Mouse (Mus musculus): Measurements from ENCODE around the gene Pdlim4. TPM values are rescaled to one million over a fixed set of nuclear protein-coding genes. Genes with fewer than 3 reads are reported as not detected.

The Pdlim4 gene
- polyA plus RNA-seq, 1 experiment from 2014 or later = 47.5 TPM

DNA sequence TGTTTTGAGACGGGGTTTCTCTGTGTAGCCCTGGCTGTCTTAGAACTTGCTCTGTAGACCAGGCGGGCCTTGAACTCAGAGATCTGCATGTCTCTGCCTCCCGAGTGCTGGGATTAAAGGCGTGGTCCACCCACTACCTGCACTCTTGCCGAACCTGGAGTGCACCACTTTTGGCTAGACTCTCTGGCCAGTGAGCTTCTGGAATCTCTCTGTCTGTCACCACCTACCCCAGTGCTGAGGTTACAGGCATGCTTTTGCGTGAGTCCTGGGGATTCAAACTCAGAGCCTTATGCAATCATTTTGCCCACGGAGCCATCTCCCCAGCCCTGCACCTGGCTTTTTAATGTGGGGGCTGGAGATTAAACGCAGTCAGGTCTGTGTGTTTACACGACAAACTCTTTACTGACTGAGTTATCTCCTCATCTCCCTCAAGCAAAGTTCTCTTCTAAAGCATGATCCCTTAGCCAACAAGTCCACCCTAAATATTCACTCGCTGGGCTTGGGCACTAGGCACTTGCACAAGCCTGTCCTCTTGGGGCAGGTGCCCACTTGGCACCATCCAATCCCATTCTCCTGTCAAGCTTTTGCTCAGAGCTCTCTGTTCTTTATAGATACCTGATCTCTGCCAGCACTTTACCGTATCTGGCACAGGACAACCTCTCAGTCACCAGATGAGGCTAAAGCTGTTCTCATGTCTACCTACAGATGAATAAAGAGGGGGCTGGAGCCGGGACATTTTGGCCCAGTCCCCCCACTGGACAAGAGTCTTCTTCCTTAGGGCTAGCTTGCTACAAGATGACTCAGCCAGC is 3.5 kb downstream of the Pdlim4 start:
- H3K4me3 ChIP-seq (replicated peaks; ENCODE audit: low read depth, low read length) = no peak overlapping the region
- DNase-seq (ENCODE audit: low spot score) = no peak
- no peak overlapping the region for H3K27ac ChIP-seq
- no peak for ATAC-seq (replicated peaks; ENCODE audit: low FRiP score, low read depth)
- peaks cover 33% of the 10 kb centered on the region for H3K4me1 ChIP-seq (replicated peaks; ENCODE audit: insufficient read depth, low read length)
- no peak overlapping the region for H3K9ac ChIP-seq (ENCODE audit: low read depth, low read length)
- H3K27me3 ChIP-seq (ENCODE audit: insufficient read depth, low read length) = no peaks in the 10 kb centered on the region
- no peaks in the 10 kb centered on the region for H3K9me3 ChIP-seq (replicated peaks; ENCODE audit: low read length)
- H3K36me3 ChIP-seq (ENCODE audit: insufficient read depth, low read length) = no peaks in the 10 kb centered on the region
- no peak overlapping the region for H3K4me2 ChIP-seq (ENCODE audit: low read length)
- TF ChIP-seq CTCF (IDR thresholded peaks at IDR 0.05; ENCODE audit: low read depth) = no peak
- 90% methylated on average over 12 of the region's 12 CpGs for WGBS

DNA sequence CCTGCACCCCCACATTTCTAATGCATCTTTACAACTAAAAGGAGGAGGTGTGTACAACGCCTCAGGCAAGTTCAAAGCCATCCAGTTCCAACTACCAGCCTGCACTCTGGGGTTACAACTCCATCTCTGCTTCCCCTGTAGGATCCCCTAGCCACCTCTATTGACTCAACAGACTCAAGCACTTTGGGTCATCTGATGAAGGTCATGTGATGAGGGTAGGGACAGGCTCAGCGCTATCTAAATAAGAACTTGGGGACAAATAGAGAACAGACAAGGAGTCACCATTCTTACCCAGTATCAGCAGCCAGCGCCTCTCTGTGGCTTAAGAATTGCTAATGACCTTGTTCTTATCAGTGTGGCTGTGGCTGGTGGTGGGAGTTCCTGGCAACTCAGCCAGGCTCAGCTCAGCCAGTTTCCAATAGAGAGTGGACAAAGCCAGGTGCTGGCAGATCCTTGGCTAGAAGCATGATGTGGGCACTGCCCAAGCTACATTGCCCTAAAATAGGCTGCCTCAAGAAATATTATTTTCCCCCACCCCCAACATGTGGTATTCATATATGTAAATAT is 4.3 kb downstream of the Pdlim4 start:
- Histone ChIP-seq H3K27me3 (ENCODE audit: insufficient read depth, low read length) (no peaks in the 10 kb centered on the region), H3K4me2 (ENCODE audit: low read length) (no peak overlapping the region), H3K9me3 (replicated peaks; ENCODE audit: low read length) (no peaks in the 10 kb centered on the region), H3K27ac (no peak overlapping the region), H3K9ac (ENCODE audit: low read depth, low read length) (no peak overlapping the region), H3K4me3 (replicated peaks; ENCODE audit: low read depth, low read length) (no peak overlapping the region), H3K36me3 (ENCODE audit: insufficient read depth, low read length) (no peaks in the 10 kb centered on the region), H3K4me1 (replicated peaks; ENCODE audit: insufficient read depth, low read length) (peaks cover 36% of the 10 kb centered on the region)
- WGBS = 90% methylated on average over 3 of the region's 3 CpGs
- no peak for DNase-seq (ENCODE audit: low spot score)
- no peak for TF ChIP-seq CTCF (IDR thresholded peaks at IDR 0.05; ENCODE audit: low read depth)
- ATAC-seq (replicated peaks; ENCODE audit: low FRiP score, low read depth) = no peak

DNA sequence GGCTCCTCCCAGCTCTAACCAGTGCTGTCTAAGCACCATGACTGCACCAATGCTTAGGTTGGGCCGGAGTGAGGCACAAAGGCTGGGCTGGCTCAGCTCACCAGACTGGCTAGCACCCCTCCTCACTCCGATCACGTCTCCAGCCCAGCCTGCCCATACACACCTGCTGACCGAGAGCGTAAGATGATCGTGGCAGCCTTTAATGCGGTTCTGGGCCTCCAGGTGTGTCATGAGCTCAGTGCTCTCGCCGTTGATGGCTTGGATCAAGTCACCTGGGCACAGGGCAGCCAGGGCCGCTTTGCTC is 5.4 kb downstream of the Pdlim4 start:
- no peak for TF ChIP-seq CTCF (IDR thresholded peaks at IDR 0.05; ENCODE audit: low read depth)
- ATAC-seq (replicated peaks; ENCODE audit: low FRiP score, low read depth) (no peak), DNase-seq (ENCODE audit: low spot score) (no peak)
- 84% methylated on average over 10 of the region's 10 CpGs for WGBS
- H3K36me3 ChIP-seq (ENCODE audit: insufficient read depth, low read length) = no peaks in the 10 kb centered on the region
- H3K27ac ChIP-seq = no peak overlapping the region
- no peaks in the 10 kb centered on the region for H3K27me3 ChIP-seq (ENCODE audit: insufficient read depth, low read length)
- no peaks in the 10 kb centered on the region for H3K9me3 ChIP-seq (replicated peaks; ENCODE audit: low read length)
- no peak overlapping the region for H3K4me3 ChIP-seq (replicated peaks; ENCODE audit: low read depth, low read length)
- no peak overlapping the region for H3K4me2 ChIP-seq (ENCODE audit: low read length)
- peaks cover 31% of the 10 kb centered on the region for H3K4me1 ChIP-seq (replicated peaks; ENCODE audit: insufficient read depth, low read length)
- no peak overlapping the region for H3K9ac ChIP-seq (ENCODE audit: low read depth, low read length)

DNA sequence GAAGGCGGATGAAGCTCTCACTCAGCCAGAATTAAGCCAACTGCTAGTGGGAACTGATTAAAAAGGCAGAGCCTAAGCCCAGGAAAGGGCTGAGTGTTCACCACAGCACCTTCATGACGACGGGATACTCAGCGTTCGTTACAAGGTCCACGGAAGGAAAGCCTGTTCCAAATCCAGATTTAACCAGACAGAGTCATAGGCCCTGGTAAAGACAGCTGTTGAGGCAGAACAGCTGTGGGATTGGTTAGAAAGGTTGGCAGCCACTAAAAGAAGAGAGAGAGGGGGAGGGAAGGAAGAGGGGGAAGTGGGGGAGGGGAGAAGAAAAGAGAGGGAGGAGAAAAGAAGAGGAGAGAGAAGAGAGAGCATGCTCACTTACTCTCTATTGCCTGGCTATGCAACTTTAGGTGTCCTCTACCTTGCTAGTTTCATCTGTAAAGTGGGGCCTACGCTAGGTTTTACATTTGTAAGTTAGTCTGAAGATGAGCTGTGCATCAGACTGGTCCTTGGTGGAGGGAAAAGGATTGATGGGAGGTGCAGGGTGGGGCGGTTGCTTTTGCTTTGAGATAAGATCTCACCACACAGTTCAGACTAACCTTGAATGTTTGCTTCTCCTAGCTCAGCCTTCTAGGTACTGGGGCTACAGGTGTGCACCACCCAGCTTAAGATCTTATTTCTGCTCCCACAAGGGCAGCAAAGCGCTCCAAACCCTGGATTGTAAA is 5.9 kb downstream of the Pdlim4 start:
- no peak for TF ChIP-seq CTCF (IDR thresholded peaks at IDR 0.05; ENCODE audit: low read depth)
- Histone ChIP-seq H3K27me3 (ENCODE audit: insufficient read depth, low read length) (no peaks in the 10 kb centered on the region), H3K27ac (no peak overlapping the region), H3K4me3 (replicated peaks; ENCODE audit: low read depth, low read length) (no peak overlapping the region), H3K4me2 (ENCODE audit: low read length) (no peak overlapping the region), H3K9me3 (replicated peaks; ENCODE audit: low read length) (no peaks in the 10 kb centered on the region), H3K4me1 (replicated peaks; ENCODE audit: insufficient read depth, low read length) (peaks cover 31% of the 10 kb centered on the region), H3K36me3 (ENCODE audit: insufficient read depth, low read length) (no peaks in the 10 kb centered on the region), H3K9ac (ENCODE audit: low read depth, low read length) (no peak overlapping the region)
- WGBS = 54% methylated on average over 9 of the region's 9 CpGs
- DNase-seq (ENCODE audit: low spot score) (peak; percentile 58), ATAC-seq (replicated peaks; ENCODE audit: low FRiP score, low read depth) (no peak)

DNA sequence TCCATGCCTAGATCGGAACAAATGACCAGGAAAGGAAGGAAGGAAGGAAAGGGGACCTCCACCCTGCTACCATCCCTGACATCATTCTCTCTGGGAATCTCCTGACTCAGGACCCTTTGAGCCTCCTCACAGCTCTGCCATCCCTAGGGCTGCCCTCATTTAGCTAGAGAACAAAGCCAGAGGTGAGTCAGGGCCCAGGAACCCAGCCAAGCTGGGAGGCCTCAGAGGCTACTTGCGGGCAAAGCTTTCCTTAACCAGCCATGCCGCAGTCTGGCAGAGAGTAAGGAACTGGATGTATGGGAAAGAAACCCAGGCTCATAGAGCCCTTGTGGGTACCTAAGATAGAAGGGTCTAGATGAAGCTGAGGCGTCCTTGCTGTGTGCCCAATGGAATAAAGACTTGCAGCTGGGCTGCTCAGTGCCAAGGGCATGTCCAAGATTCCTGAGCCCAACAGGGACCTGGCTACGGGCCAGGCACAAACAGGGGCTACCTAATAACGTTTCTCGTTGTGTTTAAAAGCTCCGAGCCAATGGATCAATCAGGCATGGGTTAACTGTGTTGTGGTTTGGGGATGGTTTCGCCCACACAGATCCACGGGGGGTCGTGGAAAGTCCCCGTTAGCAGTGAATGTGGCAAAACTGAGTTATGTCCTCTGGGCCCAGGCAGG is 6.6 kb downstream of the Pdlim4 start:
- WGBS = 61% methylated on average over 12 of the region's 12 CpGs
- TF ChIP-seq CTCF (IDR thresholded peaks at IDR 0.05; ENCODE audit: low read depth) = no peak
- Histone ChIP-seq H3K4me3 (replicated peaks; ENCODE audit: low read depth, low read length) (no peak overlapping the region), H3K27ac (no peak overlapping the region; the same call in 1 of the 2 replicates), H3K4me1 (replicated peaks; ENCODE audit: insufficient read depth, low read length) (peaks cover 29% of the 10 kb centered on the region), H3K9ac (ENCODE audit: low read depth, low read length) (no peak overlapping the region), H3K36me3 (ENCODE audit: insufficient read depth, low read length) (no peaks in the 10 kb centered on the region), H3K4me2 (ENCODE audit: low read length) (no peak overlapping the region), H3K9me3 (replicated peaks; ENCODE audit: low read length) (no peaks in the 10 kb centered on the region), H3K27me3 (ENCODE audit: insufficient read depth, low read length) (no peaks in the 10 kb centered on the region)
- no peak for DNase-seq (ENCODE audit: low spot score)
- no peak for ATAC-seq (replicated peaks; ENCODE audit: low FRiP score, low read depth)

DNA sequence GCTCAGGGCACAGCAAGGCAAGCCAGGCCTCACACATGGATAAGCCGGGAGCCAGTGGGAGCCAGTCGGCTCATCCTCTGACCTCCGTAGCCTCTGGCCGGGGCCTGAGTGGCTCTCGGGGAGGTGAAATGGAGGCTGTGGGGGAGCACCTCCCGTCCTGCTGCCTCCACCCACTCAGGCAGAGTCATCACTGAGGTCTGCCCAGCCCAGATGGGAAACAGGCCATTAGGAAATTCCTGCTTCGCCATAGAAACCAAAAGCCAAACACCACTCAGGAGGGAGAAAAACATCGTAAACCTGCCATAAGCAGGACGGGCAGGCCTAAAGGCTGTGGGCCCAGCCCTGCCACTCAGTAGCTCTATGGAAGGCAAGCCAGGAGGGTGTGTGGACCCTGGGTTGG is 8.5 kb downstream of the Pdlim4 start:
- Histone ChIP-seq H3K27ac (peak overlapping the region; percentile 47), H3K9me3 (replicated peaks; ENCODE audit: low read length) (no peaks in the 10 kb centered on the region), H3K4me3 (replicated peaks; ENCODE audit: low read depth, low read length) (no peak overlapping the region), H3K4me1 (replicated peaks; ENCODE audit: insufficient read depth, low read length) (peaks cover 28% of the 10 kb centered on the region), H3K4me2 (ENCODE audit: low read length) (no peak overlapping the region), H3K27me3 (ENCODE audit: insufficient read depth, low read length) (no peaks in the 10 kb centered on the region), H3K36me3 (ENCODE audit: insufficient read depth, low read length) (no peaks in the 10 kb centered on the region), H3K9ac (ENCODE audit: low read depth, low read length) (0 out of 2 replicates have a peak overlapping the region, but pooled peaks have one; percentile 3)
- peak; percentile 95 for DNase-seq (ENCODE audit: low spot score)
- ATAC-seq (replicated peaks; ENCODE audit: low FRiP score, low read depth) = peak; percentile 82
- 11% methylated on average over 9 of the region's 9 CpGs for WGBS
- TF ChIP-seq CTCF (IDR thresholded peaks at IDR 0.05; ENCODE audit: low read depth) = no peak
